Mouse (Mus musculus) heart, postnatal 25 days (tissue): ENCODE results near the gene Mmrn2. TPM values are rescaled to one million over a fixed set of nuclear protein-coding genes. Genes with fewer than 3 reads are reported as not detected.

Experiments
- DNase-seq: peaks from one replicate; pipeline ENCODE4 v3.0.0; 2022; ENCODE audit warnings: low spot score
- intact Hi-C: fragments of 180-260 bp; cut with DNase I; formaldehyde crosslinking; loops from one replicate; pipeline ENCODE4 v1.15.1; 2025
- total RNA-seq, 2 experiments: library from RNA; stranded (reverse); gene quantifications; 2 replicates each; pipeline ENCODE4 v1.2.3; 2021

Mmrn2 gene
- total RNA-seq, 2 experiments from 2014 or later: 38.6 to 43.2 TPM

GRCm38 (mm10) chr14:34449807-34450206 is 74.5 kb downstream of the Mmrn2 start:
- DNase-seq: no peak
- intact Hi-C loops: no loop called here

GRCm38 (mm10) chr14:34450451-34450850 is 75.2 kb downstream of the Mmrn2 start:
- intact Hi-C loops: no loop called here
- DNase-seq: no peak

DNA sequence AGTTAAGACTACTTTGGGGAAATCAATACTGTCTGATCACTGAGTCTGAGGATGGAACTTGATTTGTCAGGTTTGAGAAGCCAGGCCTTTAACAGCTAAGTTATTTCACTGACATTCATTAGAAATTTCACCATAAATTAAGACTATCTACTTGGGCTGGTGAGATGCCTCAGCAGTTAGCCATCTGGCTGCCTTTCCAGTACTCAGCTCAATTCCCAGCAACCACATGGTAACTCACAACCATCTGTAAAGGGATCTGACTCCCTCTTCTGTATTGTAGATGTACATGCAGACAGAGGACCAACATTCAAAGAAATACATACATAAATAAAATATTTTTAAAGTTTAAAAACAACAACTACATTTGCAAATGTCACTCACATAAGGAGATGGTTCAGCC is 76.6 kb downstream of the Mmrn2 start:
- intact Hi-C loops: no loop called here
- no peak for DNase-seq

DNA sequence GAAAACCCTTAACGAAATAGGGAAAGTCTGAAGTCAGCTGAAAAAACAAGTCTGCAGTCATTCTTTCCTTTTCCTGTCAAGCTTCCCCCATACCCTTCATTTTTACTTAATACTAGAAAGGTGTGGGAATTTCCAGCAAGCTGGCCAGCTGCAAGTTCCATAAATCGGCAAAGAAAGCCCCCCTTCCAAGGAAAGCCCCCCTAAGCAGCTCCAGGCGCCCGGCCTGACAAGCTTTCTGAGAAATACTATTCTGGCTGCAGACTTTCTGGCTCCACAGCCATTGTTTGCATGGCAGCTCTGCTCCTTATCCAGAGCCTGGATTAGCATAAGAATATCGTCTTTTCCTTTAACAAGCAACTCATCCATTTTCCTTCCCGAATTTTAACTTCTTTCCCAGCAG is 78.4 kb downstream of the Mmrn2 start:
- intact Hi-C loops: no loop called here
- DNase-seq: no peak

Other genes with a start within 250 kb of the Mmrn2 start
- gene Npy4r, start 223.0 kb upstream of the Mmrn2 start, total RNA-seq: under 1 TPM; 0.17 to 0.23 TPM
- gene Gprin2, start 173.8 kb upstream of the Mmrn2 start, total RNA-seq: under 1 TPM; 0.08 to 0.28 TPM
- gene Syt15, start 155.9 kb upstream of the Mmrn2 start, total RNA-seq: under 1 TPM; 0.70 to 0.75 TPM
- gene Shld2, start 65.0 kb upstream of the Mmrn2 start, total RNA-seq: 1 to 10 TPM; 8.3 to 8.4 TPM
- gene Glud1, start 64.7 kb upstream of the Mmrn2 start, total RNA-seq: 100 to 1,000 TPM; 126 to 142 TPM
- not detected for gene Fam25c, start 20.0 kb upstream of the Mmrn2 start, total RNA-seq
- 1 to 10 TPM; 5.9 to 6.5 TPM for gene Sncg, start 676 bp upstream of the Mmrn2 start, total RNA-seq
- gene Bmpr1a, start 127.9 kb downstream of the Mmrn2 start, total RNA-seq: 10 to 100 TPM; 71.8 to 77.5 TPM
- not detected for gene 9230112D13Rik, start 147.3 kb downstream of the Mmrn2 start, total RNA-seq
- 1,000 to 10,000 TPM; 1,007 to 1,096 TPM for gene Ldb3, start 213.2 kb downstream of the Mmrn2 start, total RNA-seq
- gene Opn4, start 224.7 kb downstream of the Mmrn2 start, total RNA-seq: 1 to 10 TPM; 2.6 to 2.9 TPM